Mouse (Mus musculus) spleen, postnatal 14 days (tissue): ENCODE measurements around the gene Nap1l5.

Source experiments
- DNase-seq, 2 experiments: peaks; one replicate each; pipeline ENCODE4 v3.0.0; 2021 to 2022; ENCODE audit warnings: low spot score in 2 of 2

Gene Nap1l5

DNA sequence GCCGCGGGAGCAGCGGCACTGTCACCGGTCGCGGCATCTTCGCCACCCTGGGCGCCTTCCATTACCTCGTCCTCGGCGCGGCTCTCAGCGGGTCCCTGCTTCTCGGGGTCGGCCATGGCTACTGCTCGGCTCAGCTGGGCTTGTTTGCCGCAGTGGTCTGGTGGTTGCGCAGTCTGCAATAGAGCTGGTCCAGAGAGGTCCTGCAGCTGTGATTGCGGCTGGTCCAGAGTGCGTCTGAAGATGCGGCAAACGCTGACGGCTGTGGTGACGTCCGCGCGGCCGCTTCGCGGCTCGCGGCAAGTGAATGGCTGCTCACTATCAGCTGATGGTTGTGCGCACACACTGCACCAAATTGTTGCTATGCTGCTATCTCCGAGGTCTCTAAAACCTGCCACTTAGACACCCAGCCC, at the start of gene Nap1l5:
Gene Nap1l5, minus strand, starts transcription at position 225 of the 410 bp plus-strand sequence.
- DNase-seq = no peak

DNA sequence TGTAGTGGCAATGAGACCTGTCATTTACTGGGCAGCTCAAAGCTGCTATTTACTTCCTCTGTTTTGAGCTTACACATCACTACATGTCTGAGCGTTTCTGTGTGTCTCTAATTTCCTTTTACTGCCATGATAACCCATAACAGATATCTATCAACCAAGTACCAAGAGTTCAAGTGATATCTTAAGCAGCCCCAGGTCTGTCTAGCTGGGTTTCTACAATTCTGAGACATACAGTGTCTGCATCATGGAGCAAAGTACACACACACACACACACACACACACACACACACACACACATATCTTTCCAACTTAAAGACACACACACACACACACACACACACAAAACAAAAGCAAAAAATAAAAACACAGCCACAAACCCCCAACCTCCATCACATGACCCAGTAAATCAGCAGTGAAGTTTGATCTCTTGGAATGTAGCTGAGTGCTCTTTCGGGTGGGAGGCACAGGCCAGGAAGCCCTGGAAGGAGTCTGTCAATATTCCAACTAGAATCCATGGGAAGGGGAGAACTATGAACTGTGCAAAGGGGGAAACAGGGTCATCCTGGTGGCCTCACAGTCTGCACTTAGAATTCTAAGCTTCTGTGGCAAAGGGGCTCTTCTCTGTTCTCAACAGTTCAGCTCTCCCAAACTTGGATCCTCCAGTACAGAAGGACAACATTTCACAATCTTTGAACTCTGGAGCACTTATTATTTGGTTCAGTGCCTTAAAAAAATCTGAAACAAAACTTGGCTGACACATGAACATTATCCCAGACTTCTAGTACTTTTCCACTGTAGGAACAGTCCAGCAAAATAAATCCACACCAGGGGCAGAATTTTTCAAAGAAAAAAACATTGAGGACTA, 44.5 kb upstream of the Nap1l5 start:
- no peak for DNase-seq

DNA sequence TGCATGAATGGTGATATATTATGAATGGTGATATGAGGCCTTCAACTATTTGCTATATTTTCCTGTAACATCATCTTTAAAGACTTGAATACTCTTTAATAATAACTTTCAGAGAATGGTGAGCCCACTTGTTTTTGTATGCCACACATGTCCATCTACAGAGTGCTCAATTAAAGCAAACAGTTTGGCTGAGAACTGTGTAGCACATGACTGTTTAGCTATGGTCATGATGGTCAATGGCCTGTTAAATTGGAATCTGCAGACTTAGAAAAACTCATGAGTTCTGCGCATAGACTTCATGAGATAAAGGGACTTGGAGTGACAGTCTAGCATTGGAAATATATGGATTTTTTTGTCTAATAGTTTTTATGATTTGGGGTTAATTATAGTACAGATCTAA, 43.5 kb upstream of the Nap1l5 start:
- no peak for DNase-seq

DNA sequence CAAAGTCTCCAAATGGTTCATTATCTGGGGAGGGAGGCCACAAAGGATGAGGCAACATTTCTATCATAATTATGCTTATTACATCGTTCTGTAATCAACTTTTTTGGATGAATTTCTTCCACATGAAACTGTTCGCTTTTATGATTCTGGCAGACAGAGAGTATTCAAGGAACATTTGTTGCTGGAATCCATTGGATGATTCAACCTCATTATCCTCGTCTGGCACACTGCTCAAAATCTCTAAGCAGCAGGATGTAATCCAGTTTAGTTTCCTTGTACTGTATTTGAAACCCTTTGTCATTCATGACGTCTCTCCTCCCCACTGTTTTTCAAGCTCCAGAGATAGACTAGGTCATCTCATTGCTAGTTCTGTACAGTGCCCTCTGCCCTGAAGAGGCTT, 40.0 kb upstream of the Nap1l5 start:
- DNase-seq = no peak

DNA sequence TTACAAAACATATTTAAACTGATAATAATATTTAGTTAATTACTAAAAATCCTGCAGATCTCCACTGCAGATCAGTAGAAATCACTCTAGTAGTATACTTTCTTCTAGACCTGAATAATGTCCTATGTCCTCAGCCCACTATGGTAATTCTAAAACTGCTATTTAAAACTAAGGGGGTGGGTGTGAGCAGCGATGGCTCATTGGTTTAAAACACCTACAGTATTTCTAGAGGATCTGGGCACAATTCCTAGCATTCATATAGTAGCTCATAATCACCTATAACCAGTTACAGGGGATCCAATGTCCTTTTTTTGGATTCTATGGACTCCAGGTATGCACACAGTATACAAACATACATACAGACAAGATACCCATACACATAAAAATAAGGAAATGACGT, 39.4 kb upstream of the Nap1l5 start:
- no peak for DNase-seq

DNA sequence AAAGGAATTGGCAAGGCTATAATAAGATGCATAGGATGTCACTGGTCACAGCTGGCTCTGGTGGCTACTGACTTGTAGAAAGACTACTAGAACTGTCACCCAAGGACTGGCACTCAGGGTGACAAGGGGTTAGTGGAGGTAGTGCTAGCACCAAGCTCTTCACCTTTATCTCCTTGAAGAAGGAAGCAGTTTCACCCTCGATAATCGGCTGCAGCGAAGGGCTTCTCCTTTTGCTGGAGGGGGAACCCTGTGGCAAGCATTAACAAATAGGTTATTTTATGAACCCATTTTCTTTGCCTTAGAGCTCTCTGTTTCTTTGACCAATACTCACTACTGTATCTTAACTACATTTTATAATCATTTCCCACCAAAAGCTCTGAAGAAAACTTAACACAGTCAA, 37.1 kb upstream of the Nap1l5 start:
- no peak for DNase-seq

DNA sequence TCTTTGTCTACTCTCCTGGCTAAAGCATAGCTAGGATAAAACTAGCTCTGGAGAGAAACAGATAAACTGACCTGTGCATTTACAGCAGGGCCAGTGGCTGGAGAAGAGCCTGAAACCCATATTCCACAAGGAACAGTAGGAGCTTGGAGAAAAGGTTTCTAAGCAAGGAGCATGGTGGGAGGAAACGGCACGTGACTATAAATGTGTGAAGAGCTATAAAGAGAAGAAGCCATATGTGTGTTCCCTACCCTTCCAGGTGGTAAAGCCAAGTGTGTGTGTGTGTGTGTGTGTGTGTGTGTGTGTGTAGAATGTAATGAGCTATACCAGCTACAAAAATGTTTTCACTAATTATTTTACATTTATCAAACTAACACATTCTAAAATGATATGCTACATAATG, 35.4 kb upstream of the Nap1l5 start:
- DNase-seq = no peak

DNA sequence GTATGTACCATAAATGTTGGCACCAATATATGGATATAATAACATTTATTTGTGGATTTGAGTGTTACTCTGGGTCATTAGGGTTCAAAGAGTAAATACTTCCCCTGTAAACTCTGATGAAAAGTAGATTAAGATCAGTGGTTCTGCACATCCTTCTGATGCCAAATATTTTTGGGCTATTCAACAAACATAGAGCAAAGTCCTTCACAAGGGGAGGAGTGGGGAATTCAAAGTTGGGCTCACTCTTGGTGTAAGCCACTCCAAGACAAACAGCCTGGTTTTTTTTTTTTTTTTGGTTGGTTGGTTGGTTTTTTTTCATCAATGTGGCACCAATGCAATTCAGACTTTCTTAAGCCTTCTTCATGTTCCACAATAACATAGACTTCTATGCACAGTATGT, 30.9 kb upstream of the Nap1l5 start:
- DNase-seq = no peak

DNA sequence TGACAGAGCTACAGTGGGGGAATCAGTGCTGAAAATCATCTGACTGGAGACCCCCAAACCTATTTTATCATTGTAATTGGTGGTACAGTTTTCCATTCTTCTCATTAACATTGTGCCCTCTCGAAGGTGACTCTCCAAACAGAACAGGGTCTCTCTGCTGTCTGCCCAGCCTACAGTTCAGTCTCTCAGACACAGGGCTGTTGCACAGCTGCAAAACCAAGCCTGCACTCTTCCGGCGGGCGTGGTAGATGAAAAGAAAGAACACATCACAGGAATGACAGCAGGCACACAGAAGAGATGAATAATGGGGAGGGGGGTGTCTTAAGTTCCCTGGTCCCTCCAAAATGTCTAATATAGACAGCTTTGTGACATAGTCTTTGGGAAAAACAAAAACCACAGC, 27.3 kb upstream of the Nap1l5 start:
- DNase-seq = no peak

DNA sequence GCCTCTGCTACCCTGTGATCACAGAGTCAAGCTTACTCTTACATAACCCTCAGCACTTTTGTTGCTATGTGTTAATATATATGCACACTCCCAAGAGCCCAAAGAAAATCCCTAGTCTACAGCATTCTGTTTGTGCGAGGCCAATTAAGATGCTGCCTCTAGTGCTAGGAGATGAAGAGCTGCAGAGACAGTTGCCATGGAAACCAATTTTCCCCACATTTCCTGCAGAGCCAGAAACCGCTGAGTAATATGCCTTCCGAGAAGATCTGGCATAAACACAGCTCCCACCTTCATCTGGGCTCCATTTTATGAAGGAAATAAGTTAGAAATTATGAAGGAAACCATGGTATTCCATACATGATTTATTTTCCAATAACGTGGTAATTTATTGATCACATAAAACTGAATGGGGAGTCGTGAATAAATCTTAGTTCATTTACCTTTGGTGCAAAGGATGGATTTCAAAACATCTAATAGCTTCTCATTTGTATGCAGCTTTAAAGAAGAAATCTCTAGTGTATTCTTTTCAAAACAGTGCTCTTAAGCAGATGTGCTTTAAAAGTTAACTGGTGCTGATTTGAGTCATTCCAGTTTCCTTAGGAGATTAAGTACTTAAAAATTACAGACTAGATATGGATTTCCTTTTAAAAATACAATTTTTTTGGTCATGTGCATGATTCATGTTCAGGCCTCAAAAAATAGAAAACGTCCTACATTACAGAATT, 26.5 kb upstream of the Nap1l5 start:
- no peak for DNase-seq

DNA sequence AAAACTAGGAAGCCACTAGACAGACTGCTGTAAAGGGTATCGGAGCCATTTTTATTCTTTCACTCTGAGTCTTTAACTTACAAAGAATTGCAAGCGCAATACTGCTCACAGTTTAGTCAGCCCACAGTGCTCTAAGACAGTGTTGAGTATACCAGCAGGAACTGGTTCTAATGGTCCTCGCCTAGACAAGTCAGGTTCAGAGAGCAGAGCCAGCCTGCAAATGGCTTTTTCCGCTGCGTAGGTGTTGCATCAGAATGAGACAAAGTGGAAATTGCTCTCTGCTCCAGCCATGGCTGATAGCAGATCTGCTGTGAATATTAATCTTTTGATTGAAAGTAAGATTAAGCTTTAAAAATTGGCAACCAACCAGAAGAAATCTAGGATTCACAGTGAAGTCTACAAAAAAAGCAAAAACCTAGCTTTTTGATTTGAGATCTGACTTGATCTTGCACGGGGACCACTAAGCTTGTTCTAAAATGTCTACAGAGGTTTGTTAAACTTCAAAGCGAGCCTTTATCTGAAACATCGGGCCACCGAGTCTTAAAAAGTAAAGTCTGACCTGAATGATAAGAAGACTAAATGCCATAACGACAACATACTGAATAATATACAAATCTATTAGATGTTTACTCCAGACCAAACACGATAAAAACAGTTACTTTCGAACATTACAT, 25.8 kb upstream of the Nap1l5 start:
- no peak for DNase-seq

DNA sequence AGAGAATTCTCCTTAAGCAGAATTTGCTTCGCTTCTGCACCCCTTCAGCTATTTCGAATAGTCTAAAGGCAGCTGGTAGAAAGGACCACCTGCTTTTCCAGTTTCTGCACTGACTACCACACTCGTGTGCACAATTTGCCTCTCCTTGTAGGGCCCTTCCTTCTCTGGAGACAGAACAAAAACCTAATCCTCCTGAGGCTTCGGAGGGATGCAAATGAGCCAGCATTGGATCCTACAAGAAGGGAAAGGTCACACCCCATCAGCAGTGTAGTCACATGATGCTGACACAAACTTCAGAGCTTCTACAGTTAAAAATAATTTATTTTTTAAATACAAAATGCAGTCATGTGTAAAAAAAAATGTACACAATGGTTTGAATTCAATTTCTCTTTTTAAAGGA, 24.3 kb upstream of the Nap1l5 start:
- DNase-seq = no peak

DNA sequence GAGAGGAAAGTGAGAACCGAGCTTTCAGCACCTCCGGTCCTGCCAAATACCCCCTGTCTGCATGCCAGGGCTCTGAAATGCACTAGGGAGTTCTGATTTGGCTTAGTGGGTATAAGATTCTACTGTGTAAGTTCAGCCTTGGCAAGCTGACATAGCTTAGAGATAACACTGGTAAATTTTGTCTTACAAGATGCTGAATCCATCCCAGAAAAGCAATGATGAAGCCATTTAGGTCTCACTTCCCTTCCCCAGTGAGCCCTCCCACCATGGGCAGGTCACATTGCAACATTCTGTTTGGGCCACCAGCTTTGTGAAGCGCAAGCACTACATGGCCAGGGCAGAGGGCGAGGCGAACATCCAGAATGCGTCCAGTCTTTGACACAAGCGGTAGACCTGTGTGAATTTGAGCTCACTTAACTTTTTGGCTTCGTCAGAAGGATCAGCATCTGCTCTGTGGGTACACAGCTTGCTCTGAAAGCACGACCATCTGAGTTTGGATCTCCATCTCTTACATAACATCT, 23.1 kb upstream of the Nap1l5 start:
- DNase-seq = no peak

DNA sequence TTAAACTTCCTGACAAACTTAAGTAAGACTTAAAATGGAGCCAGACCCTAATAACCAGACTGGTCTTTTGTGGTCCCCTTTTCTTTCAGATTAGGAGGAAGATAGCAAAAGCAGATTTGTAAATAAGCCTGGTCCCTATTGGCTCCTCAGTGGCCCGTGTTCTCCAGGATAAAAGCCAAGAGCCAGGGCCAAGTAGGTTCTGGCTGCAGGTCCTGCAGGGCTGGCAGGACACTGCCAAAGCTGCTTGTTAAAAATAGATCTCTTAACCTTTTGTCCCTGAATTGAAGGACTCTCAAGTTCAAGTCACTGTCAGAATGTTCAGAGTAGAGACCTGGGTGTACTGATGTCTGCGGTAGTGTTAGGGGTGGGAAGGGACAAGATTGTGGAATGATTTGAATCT, 21.0 kb upstream of the Nap1l5 start:
- no peak for DNase-seq

DNA sequence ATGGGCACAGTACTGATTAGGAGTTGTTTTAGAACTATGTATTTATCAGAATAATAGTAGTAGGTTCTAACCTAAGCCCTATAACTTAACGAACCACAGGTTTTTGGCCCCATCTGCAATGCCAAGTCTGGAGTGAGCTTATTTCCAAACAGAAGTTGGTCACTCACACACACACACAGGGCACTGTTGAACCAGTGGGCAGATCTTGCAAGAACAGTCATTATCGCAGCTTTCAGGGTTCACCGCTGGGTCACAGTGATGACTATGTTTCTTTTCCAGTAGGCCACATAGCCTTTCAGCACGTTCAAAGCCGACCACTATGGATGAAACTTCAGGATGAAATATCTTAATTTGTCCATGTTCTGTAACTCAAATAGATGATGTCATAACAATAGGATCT, 15.6 kb upstream of the Nap1l5 start:
- DNase-seq = no peak

DNA sequence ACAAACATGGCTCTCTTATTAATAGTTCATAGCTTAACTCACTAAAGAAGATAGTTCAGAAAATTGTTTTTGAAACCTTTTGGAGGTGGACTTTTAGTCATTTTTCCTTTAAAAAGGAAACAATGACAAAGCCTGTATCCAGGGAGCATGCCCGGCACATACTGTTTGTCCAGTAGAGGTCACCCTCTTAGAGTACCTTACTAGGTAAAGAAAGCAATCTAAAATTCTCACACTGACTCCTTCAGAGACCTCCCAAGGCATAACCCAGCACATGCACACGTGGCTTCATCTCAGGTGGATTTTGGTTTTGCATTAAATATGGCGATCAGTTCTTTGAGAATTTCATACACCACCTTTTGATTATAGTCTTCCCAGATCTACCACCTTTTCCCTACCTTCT, 14.7 kb upstream of the Nap1l5 start:
- no peak for DNase-seq

DNA sequence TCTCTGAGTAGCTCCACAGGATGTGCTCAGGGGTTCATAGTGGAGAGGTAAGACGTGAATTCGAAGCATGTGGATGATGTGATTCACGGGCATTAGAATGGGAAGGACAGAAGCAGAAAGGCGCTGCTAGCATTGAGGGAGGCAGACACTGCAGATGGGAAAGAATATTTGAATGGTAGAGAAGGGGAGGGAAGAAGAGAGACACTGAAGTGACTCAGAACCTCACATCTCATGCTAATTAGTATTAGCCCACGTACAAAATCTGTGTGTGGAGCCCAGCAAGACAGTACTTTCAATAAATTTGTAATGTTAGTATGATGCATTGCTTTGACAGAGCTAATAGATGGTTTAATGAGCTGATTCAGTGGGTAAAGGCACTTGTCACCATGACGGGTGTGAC, 13.9 kb upstream of the Nap1l5 start:
- DNase-seq = no peak

DNA sequence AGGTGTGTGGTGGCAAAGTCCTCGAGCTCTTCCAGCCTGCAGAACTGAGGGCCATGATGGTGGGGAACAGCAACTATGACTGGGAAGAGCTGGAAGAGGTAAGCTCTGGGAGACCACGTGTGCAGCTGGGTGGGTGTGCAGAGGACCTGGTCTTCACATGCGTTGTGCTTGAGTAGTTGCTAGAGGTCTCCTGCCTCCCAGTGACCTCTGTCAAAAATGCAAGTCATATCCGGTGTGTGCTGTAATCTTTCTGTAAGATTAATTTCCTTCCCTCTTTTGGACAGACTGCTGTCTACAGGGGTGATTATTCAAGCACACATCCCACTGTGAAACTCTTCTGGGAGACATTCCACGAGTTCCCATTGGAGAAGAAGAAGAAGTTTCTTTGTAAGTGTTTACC, 9.6 kb upstream of the Nap1l5 start:
- no peak for DNase-seq

DNA sequence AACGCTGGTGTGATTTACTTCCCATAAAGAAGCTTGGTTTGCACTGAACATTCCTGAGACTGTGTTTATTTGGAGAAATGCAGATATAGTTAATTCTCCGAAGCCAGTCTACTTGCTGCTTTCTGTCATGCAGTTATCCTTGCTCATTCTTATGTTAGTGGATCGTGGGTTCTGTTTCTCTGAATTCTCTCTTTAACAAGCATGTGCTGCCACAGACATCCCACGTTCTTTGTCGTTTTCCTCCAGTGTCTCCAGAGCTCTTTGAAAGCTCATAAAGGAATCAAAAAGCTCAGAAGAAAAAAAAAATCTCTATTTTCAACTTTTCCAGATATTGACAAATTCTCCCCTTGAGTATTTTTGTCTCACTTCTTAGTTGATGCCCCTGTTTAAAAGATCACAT, 7.1 kb upstream of the Nap1l5 start:
- DNase-seq = no peak

DNA sequence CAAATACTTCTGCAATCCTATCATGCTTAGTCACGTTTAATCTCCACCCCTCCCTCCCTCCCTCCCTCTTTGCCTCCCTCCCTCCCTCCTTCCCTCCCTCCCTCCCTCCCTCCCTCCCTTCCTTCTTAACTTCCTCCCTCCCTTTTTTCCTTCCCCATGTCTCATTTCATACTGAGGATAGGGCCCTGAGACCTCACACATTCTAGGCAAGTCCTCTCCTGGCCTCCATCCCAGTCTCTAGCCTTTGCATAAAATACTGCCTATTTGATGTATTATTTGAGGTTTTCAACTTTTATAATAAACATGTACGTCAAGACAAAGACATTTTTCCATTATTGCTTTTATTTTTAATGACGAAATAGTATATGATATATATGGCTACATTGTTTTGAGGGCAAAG, 6.7 kb upstream of the Nap1l5 start:
- DNase-seq = no peak

DNA sequence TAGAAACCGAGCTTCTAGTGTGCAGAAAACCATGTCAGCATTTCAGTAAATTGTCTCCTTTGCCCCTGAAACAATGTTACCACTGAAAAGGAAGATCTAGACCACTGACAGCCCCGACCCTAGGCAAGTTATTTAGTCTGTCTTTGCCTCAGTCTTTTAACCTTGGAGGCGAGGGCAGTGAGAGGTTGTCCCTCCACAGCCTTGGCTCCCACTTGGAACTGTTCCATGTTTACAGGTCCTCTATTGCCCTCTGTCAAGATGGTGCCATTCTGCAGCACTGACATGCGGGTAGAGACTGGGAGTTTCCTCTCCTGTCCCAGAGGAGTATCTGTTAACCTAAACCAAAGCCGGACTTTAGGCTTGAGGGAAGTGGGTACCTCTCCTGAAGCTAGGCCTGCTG, 6.0 kb upstream of the Nap1l5 start:
- DNase-seq = no peak

DNA sequence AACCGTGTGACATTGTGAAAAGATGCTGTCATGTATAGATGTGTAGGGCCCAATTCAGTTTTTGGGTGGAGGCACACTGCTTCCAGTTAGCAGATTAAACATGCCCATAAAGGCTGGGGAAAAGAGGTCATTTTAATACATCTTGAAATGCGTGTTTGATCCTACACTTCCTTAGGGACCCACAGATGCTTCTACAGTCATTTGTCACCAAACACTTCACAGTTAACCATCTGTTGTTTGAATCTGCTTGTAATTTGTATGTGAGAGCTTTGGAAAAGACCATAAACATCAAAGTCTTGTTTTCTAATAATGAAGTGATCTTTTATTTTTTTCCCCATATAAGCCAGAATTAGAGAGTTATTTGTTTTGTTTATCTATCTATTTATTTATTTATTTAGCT, 915 bp upstream of the Nap1l5 start:
- no peak for DNase-seq

DNA sequence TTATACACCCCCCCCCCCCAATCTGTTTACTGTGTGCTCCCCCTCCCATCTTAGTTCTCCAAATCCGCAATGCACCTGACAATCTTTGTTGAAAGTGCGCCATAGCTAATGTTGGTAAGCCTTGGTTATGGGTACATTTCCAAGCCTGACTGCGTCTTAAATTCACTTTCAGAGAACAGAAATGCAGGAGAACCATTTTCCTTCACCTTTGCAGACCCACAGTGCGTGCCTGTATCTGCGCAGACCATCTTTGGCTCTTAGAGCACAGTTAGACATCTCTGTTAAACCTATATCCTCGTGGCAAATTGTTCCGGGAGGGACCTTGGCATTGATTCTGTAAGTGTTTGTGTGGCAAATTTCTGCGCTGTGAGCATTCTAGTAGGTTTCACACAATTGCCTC, 460 bp upstream of the Nap1l5 start:
- DNase-seq = no peak
